Mouse (Mus musculus) ES-Bruce4 (cell line): ENCODE measurements at regions not wholly inside any gene's neighbourhood (a gene's known extent, or its start where the extent isn't known, plus 50 kb on each side); places are given as distances from the start of the nearest gene placed in this dataset.

Source experiments
- H3K27ac ChIP-seq: 2 replicates; pipeline ENCODE4 v1.5.1; 2012; ENCODE audit warnings: low read length, inconsistent platforms; ENCODE audit not compliant: insufficient read depth
- H3K27me3 ChIP-seq: 2 replicates; pipeline ENCODE4 v1.6.1; 2012; ENCODE audit warnings: mild to moderate bottlenecking, low read length, inconsistent platforms; ENCODE audit not compliant: control insufficient read depth, poor library complexity, insufficient read depth, severe bottlenecking
- H3K36me3 ChIP-seq: 2 replicates; pipeline ENCODE4 v1.6.1; 2012; ENCODE audit warnings: inconsistent platforms, mild to moderate bottlenecking, low read length, moderate library complexity; ENCODE audit not compliant: control insufficient read depth, poor library complexity, insufficient read depth, severe bottlenecking
- H3K4me1 ChIP-seq: one replicate; pipeline ENCODE4 v1.8.1; 2011; ENCODE audit warnings: low read length; ENCODE audit not compliant: control insufficient read depth, insufficient read depth
- H3K4me3 ChIP-seq: 2 replicates; pipeline ENCODE4 v1.5.1; 2011; ENCODE audit warnings: low read depth, mild to moderate bottlenecking, low read length
- H3K9ac ChIP-seq: 2 replicates; pipeline ENCODE4 v1.6.1; 2012; ENCODE audit warnings: low read depth, mild to moderate bottlenecking, inconsistent platforms; ENCODE audit not compliant: poor library complexity, severe bottlenecking
- H3K9me3 ChIP-seq: replicated peaks from 2 replicates; pipeline ENCODE4 v1.6.1; 2012; ENCODE audit warnings: mild to moderate bottlenecking, low read length, inconsistent platforms; ENCODE audit not compliant: control insufficient read depth, poor library complexity, insufficient read depth, severe bottlenecking
- CTCF ChIP-seq: IDR thresholded peaks from one replicate; pipeline ENCODE4 v1.8.1; 2011; ENCODE audit warnings: low read depth, low read length
- EP300 ChIP-seq: IDR thresholded peaks from 2 replicates; pipeline ENCODE4 v1.6.1; 2011; ENCODE audit warnings: low read depth, low read length; ENCODE audit not compliant: insufficient read depth
- POLR2A ChIP-seq: IDR thresholded peaks from one replicate; pipeline ENCODE4 v1.8.1; 2011; ENCODE audit warnings: low read length; ENCODE audit not compliant: insufficient read depth

GRCm38 (mm10) chr5:90164434-90164833, 59.4 kb downstream of the Cox18 start:
- Histone ChIP-seq H3K36me3 (no peaks in the 10 kb centered on the region), H3K4me1 (no peaks in the 10 kb centered on the region), H3K4me3 (no peak overlapping the region), H3K9ac (no peak overlapping the region), H3K27me3 (no peaks in the 10 kb centered on the region), H3K9me3 (no peaks in the 10 kb centered on the region), H3K27ac (no peak overlapping the region)
- no peak for TF ChIP-seq EP300
- no peak for TF ChIP-seq CTCF
- no peak for TF ChIP-seq POLR2A

- H3K36me3 ChIP-seq = no peaks in the 10 kb centered on the region
- no peak overlapping the region for H3K4me3 ChIP-seq
- H3K9ac ChIP-seq = no peak overlapping the region
- H3K27ac ChIP-seq = no peak overlapping the region
- no peak for TF ChIP-seq CTCF
- TF ChIP-seq EP300 = no peak
- TF ChIP-seq POLR2A = no peak
- no peaks in the 10 kb centered on the region for H3K27me3 ChIP-seq
- no peaks in the 10 kb centered on the region for H3K4me1 ChIP-seq
- H3K9me3 ChIP-seq = no peaks in the 10 kb centered on the region
Observed at GRCm38 (mm10) chr5:90163033-90163859, 60.6 kb downstream of the Cox18 start.

- Histone ChIP-seq H3K9ac (no peak overlapping the region), H3K36me3 (no peaks in the 10 kb centered on the region), H3K9me3 (no peaks in the 10 kb centered on the region), H3K4me3 (no peak overlapping the region), H3K4me1 (no peaks in the 10 kb centered on the region), H3K27me3 (no peaks in the 10 kb centered on the region), H3K27ac (no peak overlapping the region)
- no peak for TF ChIP-seq POLR2A
- no peak for TF ChIP-seq EP300
- no peak for TF ChIP-seq CTCF
Observed at GRCm38 (mm10) chr5:90160281-90160680, 63.5 kb downstream of the Cox18 start.

GRCm38 (mm10) chr5:90156522-90156921, 67.3 kb downstream of the Cox18 start:
- H3K9ac ChIP-seq = no peak overlapping the region
- no peaks in the 10 kb centered on the region for H3K27me3 ChIP-seq
- H3K36me3 ChIP-seq = no peaks in the 10 kb centered on the region
- H3K4me3 ChIP-seq = no peak overlapping the region
- peaks cover 3% of the 10 kb centered on the region; the same call in 1 of the 2 replicates for H3K9me3 ChIP-seq
- TF ChIP-seq CTCF = no peak
- no peak for TF ChIP-seq EP300
- no peak for TF ChIP-seq POLR2A
- no peak overlapping the region for H3K27ac ChIP-seq
- no peaks in the 10 kb centered on the region for H3K4me1 ChIP-seq

GRCm38 (mm10) chr5:90149611-90150532, 73.9 kb downstream of the Cox18 start:
- no peak for TF ChIP-seq CTCF
- no peak for TF ChIP-seq POLR2A
- TF ChIP-seq EP300 = no peak
- Histone ChIP-seq H3K4me3 (no peak overlapping the region), H3K36me3 (no peaks in the 10 kb centered on the region), H3K27me3 (no peaks in the 10 kb centered on the region), H3K27ac (no peak overlapping the region), H3K9me3 (peaks cover 3% of the 10 kb centered on the region; the same call in 1 of the 2 replicates), H3K9ac (no peak overlapping the region), H3K4me1 (no peaks in the 10 kb centered on the region)
